Mouse (Mus musculus) hindbrain, embryonic 16.5 days (tissue): ENCODE measurements around the gene Relt. TPM values are rescaled to one million over a fixed set of nuclear protein-coding genes. Genes with fewer than 3 reads are reported as not detected.

Experiments used
- ATAC-seq: fragments of 200-750 bp; cut with Nextera tagmentation; 2 replicates; pipeline ENCODE4 v1.8.0; 2017; ENCODE audit warnings: moderate TSS enrichment, moderate library complexity
- H3K27ac ChIP-seq: fragments of 300-500 bp; sonication (generic); 2 replicates; pipeline ENCODE4 v1.5.1; 2014; ENCODE audit warnings: low read depth, mild to moderate bottlenecking, control low read depth, low read length, moderate library complexity
- H3K27me3 ChIP-seq: fragments of 300-500 bp; sonication (generic); replicated peaks from 2 replicates; pipeline ENCODE4 v1.6.1; 2014; ENCODE audit warnings: low read length; ENCODE audit not compliant: control insufficient read depth, insufficient read depth
- H3K36me3 ChIP-seq: fragments of 300-500 bp; sonication (generic); 2 replicates; pipeline ENCODE4 v1.6.1; 2014; ENCODE audit warnings: mild to moderate bottlenecking, low read length, moderate library complexity, mixed read lengths; ENCODE audit not compliant: control insufficient read depth, insufficient read depth
- H3K4me1 ChIP-seq: fragments of 300-500 bp; sonication (generic); 2 replicates; pipeline ENCODE4 v1.6.1; 2014; ENCODE audit warnings: low read depth, low read length; ENCODE audit not compliant: control insufficient read depth, insufficient read depth
- H3K4me2 ChIP-seq: fragments of 300-500 bp; sonication (generic); 2 replicates; pipeline ENCODE4 v1.6.1; 2014; ENCODE audit warnings: mild to moderate bottlenecking, low read length, control low read depth, moderate library complexity
- H3K4me3 ChIP-seq: fragments of 300-500 bp; sonication (generic); 2 replicates; pipeline ENCODE4 v1.5.1; 2014; ENCODE audit warnings: mild to moderate bottlenecking, low read length, control low read depth, moderate library complexity
- H3K9ac ChIP-seq: fragments of 300-500 bp; sonication (generic); 2 replicates; pipeline ENCODE4 v1.6.1; 2014; ENCODE audit warnings: low read depth, mild to moderate bottlenecking, control low read depth, low read length, moderate library complexity
- H3K9me3 ChIP-seq: fragments of 300-500 bp; sonication (generic); 2 replicates; pipeline ENCODE4 v1.6.1; 2014; ENCODE audit warnings: mild to moderate bottlenecking, low read length, moderate library complexity; ENCODE audit not compliant: control insufficient read depth
- WGBS: fragments of 180-500 bp; shearing (Covaris S2); extraction: QIAGEN DNeasy Blood & Tissue Kit; methylation state at CpG from one replicate; pipeline ENCODE4 v1.1.7; 2014; 5-methylcytosine and 5-hydroxymethylcytosine counted together
- polyA plus RNA-seq: library from polyadenylated mRNA; unstranded; fragments of >200 nt; fragmentation: Nextera tagmentation; extraction: Ambion mirVana; gene quantifications from 2 replicates; pipeline ENCODE4 v1.2.1, GENCODE M21; 2015

The Relt gene
- polyA plus RNA-seq, 1 experiment from 2014 or later: 5.1 TPM

GRCm38 (mm10) chr7:100879595-100879994, 16.3 kb upstream of the Relt start:
- 25% methylated on average over 20 of the region's 20 CpGs for WGBS
- no peak for ATAC-seq
- Histone ChIP-seq H3K4me2 (no peak overlapping the region), H3K9me3 (no peaks in the 10 kb centered on the region), H3K36me3 (peaks cover 27% of the 10 kb centered on the region), H3K27me3 (no peaks in the 10 kb centered on the region), H3K4me1 (no peaks in the 10 kb centered on the region), H3K27ac (no peak overlapping the region), H3K4me3 (no peak overlapping the region), H3K9ac (no peak overlapping the region)

- peaks cover 23% of the 10 kb centered on the region; the same call in 1 of the 2 replicates for H3K36me3 ChIP-seq
- no peak overlapping the region for H3K4me2 ChIP-seq
- H3K4me3 ChIP-seq: no peak overlapping the region
- ATAC-seq: no peak
- no peaks in the 10 kb centered on the region for H3K4me1 ChIP-seq
- H3K27ac ChIP-seq: no peak overlapping the region
- H3K27me3 ChIP-seq: no peaks in the 10 kb centered on the region
- no peaks in the 10 kb centered on the region for H3K9me3 ChIP-seq
- WGBS: 86% methylated on average over 9 of the region's 9 CpGs
- no peak overlapping the region for H3K9ac ChIP-seq
These were observed 13.5 kb upstream of the Relt start for GRCm38 (mm10) chr7:100876771-100877170.

DNA sequence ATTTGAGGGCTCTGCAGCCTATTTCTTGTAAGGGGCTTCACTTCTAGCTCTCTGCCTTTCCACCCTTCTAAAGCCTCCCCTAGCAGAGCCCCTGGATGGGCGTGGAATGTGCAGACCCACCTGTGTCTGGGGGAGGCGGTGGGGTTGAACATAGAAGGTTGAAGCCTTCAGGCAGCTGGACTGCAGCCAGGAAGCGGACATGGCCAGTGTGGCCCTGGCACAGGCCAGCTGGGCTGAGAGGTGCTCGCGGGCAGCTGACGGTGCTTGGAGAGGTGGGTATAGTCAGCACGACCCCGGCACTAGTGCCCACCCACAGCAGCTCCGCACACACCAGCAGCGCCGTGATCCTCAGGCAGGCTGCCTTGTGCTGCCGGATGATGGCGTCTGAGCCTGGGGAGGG, 13.0 kb upstream of the Relt start:
- no peaks in the 10 kb centered on the region for H3K4me1 ChIP-seq
- ATAC-seq: no peak
- H3K27ac ChIP-seq: no peak overlapping the region
- H3K9me3 ChIP-seq: no peaks in the 10 kb centered on the region
- 90% methylated on average over 13 of the region's 13 CpGs for WGBS
- no peak overlapping the region for H3K4me2 ChIP-seq
- H3K9ac ChIP-seq: no peak overlapping the region
- H3K36me3 ChIP-seq: peaks cover 23% of the 10 kb centered on the region; the same call in 1 of the 2 replicates
- no peak overlapping the region for H3K4me3 ChIP-seq
- H3K27me3 ChIP-seq: no peaks in the 10 kb centered on the region

- no peak overlapping the region for H3K27ac ChIP-seq
- no peak overlapping the region for H3K9ac ChIP-seq
- H3K9me3 ChIP-seq: no peaks in the 10 kb centered on the region
- no peak for ATAC-seq
- no peak overlapping the region for H3K4me2 ChIP-seq
- peaks cover 23% of the 10 kb centered on the region; the same call in 1 of the 2 replicates for H3K36me3 ChIP-seq
- 78% methylated on average over 1 of the region's 1 CpGs for WGBS
- no peak overlapping the region for H3K4me3 ChIP-seq
- no peaks in the 10 kb centered on the region for H3K4me1 ChIP-seq
- H3K27me3 ChIP-seq: no peaks in the 10 kb centered on the region
These were observed 12.6 kb upstream of the Relt start for GRCm38 (mm10) chr7:100875822-100876221.

DNA sequence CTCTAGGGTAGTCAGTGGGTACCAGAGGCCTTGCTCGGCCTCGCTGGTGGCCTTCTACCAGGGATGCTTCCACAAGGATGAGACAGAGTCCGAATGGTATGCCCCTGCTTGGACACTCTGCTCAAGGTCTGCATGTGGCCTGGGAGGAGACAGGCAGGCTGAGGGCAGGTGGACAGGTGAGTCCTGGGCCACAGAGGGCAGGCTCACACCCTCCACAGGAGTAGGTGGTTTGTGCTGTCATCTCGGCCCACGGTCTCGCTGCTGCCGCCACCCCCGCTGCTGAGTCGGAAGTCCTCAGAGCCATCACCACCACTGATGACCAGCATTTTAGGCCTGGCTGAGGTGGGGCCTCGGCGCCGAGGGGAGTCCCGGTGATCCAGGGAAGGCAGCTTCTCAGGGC, 10.0 kb upstream of the Relt start:
- WGBS: 93% methylated on average over 13 of the region's 13 CpGs
- no peak overlapping the region for H3K9ac ChIP-seq
- no peak overlapping the region for H3K4me3 ChIP-seq
- H3K9me3 ChIP-seq: no peaks in the 10 kb centered on the region
- H3K4me2 ChIP-seq: no peak overlapping the region
- no peak overlapping the region for H3K27ac ChIP-seq
- H3K27me3 ChIP-seq: no peaks in the 10 kb centered on the region
- peaks cover 20% of the 10 kb centered on the region; the same call in 1 of the 2 replicates for H3K36me3 ChIP-seq
- no peaks in the 10 kb centered on the region for H3K4me1 ChIP-seq
- no peak for ATAC-seq

DNA sequence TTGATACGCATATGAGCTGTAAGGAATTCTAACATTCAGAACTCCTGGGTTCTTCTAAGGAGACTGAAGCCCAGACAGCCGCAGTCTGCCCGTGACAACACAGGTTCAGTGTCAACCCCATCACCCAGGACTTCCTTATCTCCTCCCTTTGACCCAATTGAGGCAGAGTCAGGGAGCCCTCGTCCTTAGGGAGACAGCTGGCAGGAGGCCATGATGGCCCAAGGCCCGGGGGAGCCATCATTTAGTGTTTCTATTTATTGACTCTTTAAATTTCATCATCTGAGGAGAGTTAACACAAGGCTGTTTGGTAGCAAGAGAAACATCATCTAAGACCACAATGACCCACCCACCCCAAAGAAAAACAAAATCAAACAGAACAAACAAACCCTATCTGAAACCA, 8.6 kb upstream of the Relt start:
- Histone ChIP-seq H3K27me3 (no peaks in the 10 kb centered on the region), H3K4me1 (no peaks in the 10 kb centered on the region)
- 81% methylated on average over 5 of the region's 5 CpGs for WGBS

GRCm38 (mm10) chr7:100871355-100871754, 8.1 kb upstream of the Relt start:
- H3K36me3 ChIP-seq: 0 out of 2 replicates have a peak, but pooled peaks cover 8% of the 10 kb centered on the region
- no peak overlapping the region for H3K4me2 ChIP-seq
- H3K9ac ChIP-seq: no peak overlapping the region
- H3K27me3 ChIP-seq: no peaks in the 10 kb centered on the region
- no peak for ATAC-seq
- H3K4me1 ChIP-seq: no peaks in the 10 kb centered on the region
- H3K4me3 ChIP-seq: no peak overlapping the region
- WGBS: 95% methylated on average over 4 of the region's 4 CpGs
- no peaks in the 10 kb centered on the region for H3K9me3 ChIP-seq
- H3K27ac ChIP-seq: no peak overlapping the region

More for the DNA sequence above, 8.6 kb upstream of the Relt start:
- Histone ChIP-seq H3K9me3 (no peaks in the 10 kb centered on the region), H3K4me3 (no peak overlapping the region), H3K9ac (no peak overlapping the region), H3K4me2 (no peak overlapping the region), H3K27ac (no peak overlapping the region), H3K36me3 (peaks cover 12% of the 10 kb centered on the region; the same call in 1 of the 2 replicates)
- ATAC-seq: no peak

- Histone ChIP-seq H3K27ac (no peak overlapping the region), H3K36me3 (0 out of 2 replicates have a peak, but pooled peaks cover 7% of the 10 kb centered on the region), H3K27me3 (no peaks in the 10 kb centered on the region), H3K4me1 (no peaks in the 10 kb centered on the region), H3K4me3 (no peak overlapping the region), H3K9me3 (no peaks in the 10 kb centered on the region), H3K9ac (no peak overlapping the region), H3K4me2 (no peak overlapping the region)
- ATAC-seq: no peak
- 89% methylated on average over 8 of the region's 8 CpGs for WGBS
These were observed 6.8 kb upstream of the Relt start for GRCm38 (mm10) chr7:100869877-100870629.

GRCm38 (mm10) chr7:100868551-100868950, 5.3 kb upstream of the Relt start:
- H3K4me1 ChIP-seq: no peaks in the 10 kb centered on the region
- H3K36me3 ChIP-seq: 0 out of 2 replicates have a peak, but pooled peaks cover 7% of the 10 kb centered on the region
- H3K4me2 ChIP-seq: no peak overlapping the region
- no peak for ATAC-seq
- no peaks in the 10 kb centered on the region for H3K9me3 ChIP-seq
- H3K27me3 ChIP-seq: no peaks in the 10 kb centered on the region
- no peak overlapping the region for H3K4me3 ChIP-seq
- no peak overlapping the region for H3K9ac ChIP-seq
- 71% methylated on average over 4 of the region's 4 CpGs for WGBS
- no peak overlapping the region for H3K27ac ChIP-seq
